Mouse (Mus musculus): ENCODE results near the gene Mis12. TPM values are rescaled to one million over a fixed set of nuclear protein-coding genes. Genes with fewer than 3 reads are reported as not detected.

Mis12 gene
- total and polyA plus RNA-seq, 3 experiments = 4.9 to 52.7 (median 50.2) TPM

DNA sequence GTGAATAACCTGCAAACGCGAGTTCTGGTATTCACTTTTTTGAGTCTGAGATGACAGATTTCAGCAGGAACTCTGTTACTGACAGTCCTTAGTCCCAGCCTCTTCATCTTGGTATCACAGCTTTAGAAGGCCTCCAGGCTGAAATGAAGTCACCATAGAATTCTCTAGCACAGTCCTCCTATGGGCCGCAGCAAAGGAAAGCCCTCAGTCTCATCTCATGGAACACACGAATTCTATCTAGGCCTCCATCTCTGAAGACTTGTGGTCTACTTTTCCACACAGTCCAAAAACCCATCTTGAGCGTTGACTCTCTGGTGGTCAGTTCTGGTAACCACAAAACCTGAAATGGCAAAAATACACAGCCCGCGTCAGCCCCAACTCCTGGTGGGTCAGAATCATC, 12.7 kb downstream of the Mis12 start:
- TF ChIP-seq GATA1 (IDR thresholded peaks at IDR 0.05; ENCODE audit: borderline replicate concordance, low read length) (no peak), GATA2 (IDR thresholded peaks at IDR 0.05; ENCODE audit: borderline replicate concordance, low read depth, low read length) (no peak), TAL1 (conservative IDR thresholded peaks at IDR 0.05; ENCODE audit: low read depth, low read length) (no peak), POLR2AphosphoS5 (IDR thresholded peaks at IDR 0.05; ENCODE audit: insufficient replicate concordance, low read depth, low read length) (no peak), CTCF (IDR thresholded peaks at IDR 0.05; ENCODE audit: low read depth, low read length) (no peak)
- Histone ChIP-seq H3K4me3 (ENCODE audit: low read depth, low read length) (no peak overlapping the region), H3K27me3 (ENCODE audit: insufficient read depth, low read length) (peaks cover 13% of the 10 kb centered on the region), H3K36me3 (replicated peaks) (peaks cover 26% of the 10 kb centered on the region), H3K9me3 (replicated peaks) (no peaks in the 10 kb centered on the region), H3K4me1 (ENCODE audit: insufficient read depth, low read depth, low read length) (peaks cover 16% of the 10 kb centered on the region)
- ATAC-seq (ENCODE audit: extremely low read depth, insufficient number of reproducible peaks, low FRiP score, poor library complexity, severe bottlenecking) (no peak), DNase-seq (ENCODE audit: low spot score) (no peak)

- TF ChIP-seq GATA1 (IDR thresholded peaks at IDR 0.05; ENCODE audit: borderline replicate concordance, low read length) (no peak), GATA2 (IDR thresholded peaks at IDR 0.05; ENCODE audit: borderline replicate concordance, low read depth, low read length) (no peak), TAL1 (conservative IDR thresholded peaks at IDR 0.05; ENCODE audit: low read depth, low read length) (no peak), CTCF (IDR thresholded peaks at IDR 0.05; ENCODE audit: low read depth, low read length) (no peak), POLR2AphosphoS5 (IDR thresholded peaks at IDR 0.05; ENCODE audit: insufficient replicate concordance, low read depth, low read length) (no peak)
- Histone ChIP-seq H3K27me3 (ENCODE audit: insufficient read depth, low read length) (peaks cover 14% of the 10 kb centered on the region), H3K36me3 (replicated peaks) (peaks cover 21% of the 10 kb centered on the region), H3K4me1 (ENCODE audit: insufficient read depth, low read depth, low read length) (peaks cover 16% of the 10 kb centered on the region), H3K4me3 (ENCODE audit: low read depth, low read length) (no peak overlapping the region), H3K9me3 (replicated peaks) (no peaks in the 10 kb centered on the region)
- no peak for ATAC-seq (ENCODE audit: extremely low read depth, insufficient number of reproducible peaks, low FRiP score, poor library complexity, severe bottlenecking)
- DNase-seq (ENCODE audit: low spot score) = no peak
Measured at GRCm38 (mm10) chr11:71032491-71033162, 13.2 kb downstream of the Mis12 start.

GRCm38 (mm10) chr11:71033163-71033761, 13.9 kb downstream of the Mis12 start, which contains the start of gene 6330403K07Rik:
TSS of gene 6330403K07Rik (minus strand) at chr11:71033513.
- H3K4me3 ChIP-seq (ENCODE audit: low read depth, low read length) = no peak within 1 kb of the TSS; the same call in 1 of the 2 replicates

DNA sequence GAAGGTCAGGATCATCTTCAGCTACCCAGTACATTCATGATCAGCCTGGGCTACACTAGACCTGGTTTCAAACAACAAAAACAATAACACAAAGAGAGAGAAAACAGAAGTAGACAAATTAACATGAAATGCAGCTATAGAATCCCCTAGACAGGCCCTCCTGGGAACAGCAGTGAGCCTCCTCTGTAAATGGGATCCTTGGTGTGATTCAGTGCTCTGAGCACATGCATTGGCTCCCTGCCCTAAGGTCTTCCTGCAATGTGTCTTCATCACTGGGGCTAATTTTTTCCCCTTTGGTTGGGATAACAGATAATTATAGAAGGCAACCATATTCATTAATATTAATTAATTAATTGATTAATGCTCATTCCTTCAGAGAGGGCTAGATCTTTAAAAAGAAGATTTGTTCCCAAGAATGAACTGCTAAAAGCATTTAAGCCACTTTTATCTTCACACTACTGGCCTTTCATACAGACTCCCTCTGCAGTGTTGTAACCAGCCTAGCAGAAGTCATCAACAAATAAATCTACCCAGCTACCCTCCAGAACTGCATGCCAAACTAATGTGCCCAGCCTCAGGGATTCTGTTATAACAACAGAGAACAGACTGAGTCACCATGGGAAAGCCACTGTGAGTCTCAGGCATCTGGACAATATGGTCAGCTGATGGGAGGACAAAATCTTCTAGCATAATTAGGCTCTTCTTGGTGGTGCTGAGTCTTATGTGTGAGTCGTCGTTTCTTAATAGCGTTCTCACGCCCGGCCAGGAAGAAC, 20.3 kb downstream of the Mis12 start:
- peaks cover 16% of the 10 kb centered on the region for H3K27me3 ChIP-seq (ENCODE audit: insufficient read depth, low read length)
- H3K4me1 ChIP-seq (ENCODE audit: insufficient read depth, low read depth, low read length) = no peaks in the 10 kb centered on the region
- H3K9me3 ChIP-seq (replicated peaks) = no peaks in the 10 kb centered on the region
- no peak for DNase-seq (ENCODE audit: low spot score)
- no peaks in the 10 kb centered on the region for H3K36me3 ChIP-seq (replicated peaks)
- no peak for ATAC-seq (ENCODE audit: extremely low read depth, insufficient number of reproducible peaks, low FRiP score, poor library complexity, severe bottlenecking)
- no peak overlapping the region for H3K4me3 ChIP-seq (ENCODE audit: low read depth, low read length)
- TF ChIP-seq POLR2AphosphoS5 (IDR thresholded peaks at IDR 0.05; ENCODE audit: insufficient replicate concordance, low read depth, low read length) = no peak
- TF ChIP-seq TAL1 (conservative IDR thresholded peaks at IDR 0.05; ENCODE audit: low read depth, low read length) = no peak
- TF ChIP-seq GATA1 (IDR thresholded peaks at IDR 0.05; ENCODE audit: borderline replicate concordance, low read length) = no peak
- no peak for TF ChIP-seq GATA2 (IDR thresholded peaks at IDR 0.05; ENCODE audit: borderline replicate concordance, low read depth, low read length)
- TF ChIP-seq CTCF (IDR thresholded peaks at IDR 0.05; ENCODE audit: low read depth, low read length) = no peak

More at GRCm38 (mm10) chr11:71033163-71033761, 13.9 kb downstream of the Mis12 start, which contains the start of gene 6330403K07Rik:
- Histone ChIP-seq H3K36me3 (replicated peaks) (peaks cover 15% of the 10 kb centered on the region), H3K4me1 (ENCODE audit: insufficient read depth, low read depth, low read length) (peaks cover 10% of the 10 kb centered on the region), H3K9me3 (replicated peaks) (no peaks in the 10 kb centered on the region), H3K27me3 (ENCODE audit: insufficient read depth, low read length) (peaks cover 16% of the 10 kb centered on the region)
- TF ChIP-seq GATA1 (IDR thresholded peaks at IDR 0.05; ENCODE audit: borderline replicate concordance, low read length) (no peak), POLR2AphosphoS5 (IDR thresholded peaks at IDR 0.05; ENCODE audit: insufficient replicate concordance, low read depth, low read length) (no peak), TAL1 (conservative IDR thresholded peaks at IDR 0.05; ENCODE audit: low read depth, low read length) (no peak), GATA2 (IDR thresholded peaks at IDR 0.05; ENCODE audit: borderline replicate concordance, low read depth, low read length) (no peak), CTCF (IDR thresholded peaks at IDR 0.05; ENCODE audit: low read depth, low read length) (no peak)
- ATAC-seq (ENCODE audit: extremely low read depth, insufficient number of reproducible peaks, low FRiP score, poor library complexity, severe bottlenecking) (no peak), DNase-seq (ENCODE audit: low spot score) (no peak)

DNA sequence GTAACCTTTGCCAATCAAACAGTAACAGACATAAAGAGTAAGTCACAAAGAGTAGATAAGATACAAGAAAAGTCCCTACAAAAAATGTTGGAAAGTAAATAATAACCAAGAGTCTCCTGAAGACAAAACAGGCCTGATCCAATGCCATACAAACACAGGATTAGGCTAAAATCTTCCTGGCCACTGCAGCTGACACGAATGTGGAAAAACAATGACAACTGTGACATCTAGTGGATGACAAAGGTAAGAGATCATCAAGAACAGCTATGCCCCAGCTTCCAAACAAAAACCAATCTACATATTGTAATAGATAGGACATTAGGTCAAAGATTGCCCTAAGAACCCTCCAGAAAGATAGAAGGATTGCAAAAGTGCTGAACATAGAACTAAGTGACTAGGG, 33.1 kb downstream of the Mis12 start:
- H3K4me3 ChIP-seq (ENCODE audit: low read depth, low read length) = no peak overlapping the region
- TF ChIP-seq GATA1 (IDR thresholded peaks at IDR 0.05; ENCODE audit: borderline replicate concordance, low read length) (no peak), POLR2AphosphoS5 (IDR thresholded peaks at IDR 0.05; ENCODE audit: insufficient replicate concordance, low read depth, low read length) (no peak), GATA2 (IDR thresholded peaks at IDR 0.05; ENCODE audit: borderline replicate concordance, low read depth, low read length) (no peak), CTCF (IDR thresholded peaks at IDR 0.05; ENCODE audit: low read depth, low read length) (no peak), TAL1 (conservative IDR thresholded peaks at IDR 0.05; ENCODE audit: low read depth, low read length) (no peak)
- H3K4me1 ChIP-seq (ENCODE audit: insufficient read depth, low read depth, low read length) = no peaks in the 10 kb centered on the region
- no peaks in the 10 kb centered on the region for H3K9me3 ChIP-seq (replicated peaks)
- H3K36me3 ChIP-seq (replicated peaks) = no peaks in the 10 kb centered on the region
- ATAC-seq (ENCODE audit: extremely low read depth, insufficient number of reproducible peaks, low FRiP score, poor library complexity, severe bottlenecking) = no peak; the same call in 1 of the 2 replicates
- H3K27me3 ChIP-seq (ENCODE audit: insufficient read depth, low read length) = no peaks in the 10 kb centered on the region
- DNase-seq (ENCODE audit: low spot score) = no peak

DNA sequence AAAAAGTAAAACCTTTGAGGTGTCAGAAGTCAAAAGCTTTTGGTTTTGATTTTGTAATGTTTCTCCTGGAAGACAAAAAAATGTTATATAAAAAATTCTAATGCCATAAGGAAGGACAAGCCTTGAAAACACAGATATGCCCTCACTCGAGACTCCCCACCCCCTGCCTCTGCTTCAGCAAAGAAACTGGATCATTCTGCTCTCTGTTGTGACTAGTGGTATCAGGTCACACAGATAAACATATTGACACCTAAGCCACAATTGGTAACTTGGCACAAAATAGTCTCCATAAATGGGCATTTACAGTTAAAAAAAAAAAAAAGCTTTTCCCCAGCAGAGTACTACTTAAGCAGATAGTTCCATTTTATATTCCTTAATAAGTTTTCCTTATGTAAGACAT, 56.9 kb downstream of the Mis12 start:
- no peak overlapping the region for H3K4me3 ChIP-seq (ENCODE audit: low read depth, low read length)
- ATAC-seq (ENCODE audit: extremely low read depth, insufficient number of reproducible peaks, low FRiP score, poor library complexity, severe bottlenecking) = no peak
- H3K36me3 ChIP-seq (replicated peaks) = no peaks in the 10 kb centered on the region
- no peaks in the 10 kb centered on the region for H3K27me3 ChIP-seq (ENCODE audit: insufficient read depth, low read length)
- DNase-seq (ENCODE audit: low spot score) = no peak
- H3K4me1 ChIP-seq (ENCODE audit: insufficient read depth, low read depth, low read length) = no peaks in the 10 kb centered on the region
- H3K9me3 ChIP-seq (replicated peaks) = peaks cover 5% of the 10 kb centered on the region
- TF ChIP-seq TAL1 (conservative IDR thresholded peaks at IDR 0.05; ENCODE audit: low read depth, low read length) = no peak
- no peak for TF ChIP-seq GATA1 (IDR thresholded peaks at IDR 0.05; ENCODE audit: borderline replicate concordance, low read length)
- TF ChIP-seq GATA2 (IDR thresholded peaks at IDR 0.05; ENCODE audit: borderline replicate concordance, low read depth, low read length) = no peak
- no peak for TF ChIP-seq CTCF (IDR thresholded peaks at IDR 0.05; ENCODE audit: low read depth, low read length)
- TF ChIP-seq POLR2AphosphoS5 (IDR thresholded peaks at IDR 0.05; ENCODE audit: insufficient replicate concordance, low read depth, low read length) = no peak

Data from G1E (cell line).